Mouse (Mus musculus) erythroid progenitor cell, adult 5-6 weeks (primary cell): ENCODE data around the gene Brd7. TPM values are rescaled to one million over a fixed set of nuclear protein-coding genes. Genes with fewer than 3 reads are reported as not detected.

ENCODE experiments used
- ATAC-seq: replicated peaks from 2 replicates; pipeline ENCODE4 v1.8.0; 2016; ENCODE audit warnings: moderate number of reproducible peaks, mild to moderate bottlenecking, moderate TSS enrichment, inconsistent platforms; ENCODE audit not compliant: poor library complexity, low FRiP score, severe bottlenecking
- total RNA-seq, 2 experiments: library from RNA; stranded (forward) in 1 of 2; stranded (reverse) in 1 of 2; fragments of 150-400 nt in 1 of 2; fragments of 186-747, 209-891 nt in 1 of 2; gene quantifications; 2 replicates each; pipeline versions ENCODE4 v1.2.3 to v1.2.4; 2015 to 2017; ENCODE audit warnings: low replicate concordance in 2 of 2

Gene Brd7
- total RNA-seq, 2 experiments from 2014 or later, result 47.1 to 117 TPM

DNA sequence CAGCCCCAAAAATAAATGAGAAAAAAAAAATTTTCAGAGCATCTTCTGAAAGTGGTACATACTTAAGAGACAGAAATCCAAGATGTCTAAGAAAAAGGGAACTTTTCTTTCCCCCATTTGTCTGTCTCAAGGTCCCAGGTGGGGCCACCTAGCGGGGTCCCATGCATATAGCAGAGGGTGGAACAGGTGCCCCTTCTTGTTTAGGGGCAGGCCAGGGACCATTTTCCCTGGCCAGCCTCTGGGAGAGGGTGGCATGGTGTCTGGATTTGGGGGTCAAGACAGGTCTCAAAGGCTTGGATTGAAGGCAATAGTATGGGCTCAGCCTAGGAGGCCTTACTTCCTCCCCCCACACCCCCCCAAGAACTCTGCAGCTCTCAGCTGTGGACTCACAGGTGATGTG is 72.1 kb downstream of the Brd7 start:
- no peak for ATAC-seq

DNA sequence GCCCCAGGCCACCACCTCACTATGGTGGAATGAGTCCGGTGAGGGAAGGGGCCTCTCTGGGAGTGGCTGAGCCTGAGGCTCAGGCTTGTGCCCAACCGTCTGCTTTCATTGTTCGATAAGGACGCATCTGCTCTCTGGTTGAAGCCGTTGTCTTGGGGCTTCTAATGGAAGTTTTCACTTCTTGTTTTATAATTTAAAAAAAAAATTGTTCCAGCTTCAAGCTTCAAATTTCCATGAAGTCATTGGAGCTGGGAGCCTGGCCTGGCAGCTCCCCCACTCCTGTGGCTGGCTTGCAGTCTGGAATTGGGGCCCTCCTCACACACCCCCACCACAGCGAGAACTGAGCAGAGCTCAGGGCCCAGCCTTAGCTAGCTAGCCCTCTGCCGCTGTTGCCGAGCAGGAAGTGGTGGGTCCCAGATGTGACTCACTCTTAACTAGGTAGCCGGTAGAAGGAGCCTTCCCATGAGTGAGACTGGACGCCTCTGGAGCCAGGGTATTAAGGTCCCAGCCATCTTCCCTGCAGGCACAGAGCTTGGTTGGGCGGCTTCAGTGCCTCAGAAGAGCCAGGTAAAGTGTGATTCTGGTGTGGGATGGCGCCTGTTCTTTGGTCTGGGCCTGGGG is 73.3 kb downstream of the Brd7 start:
- peak; percentile 48 for ATAC-seq

- ATAC-seq, result no peak
Observed at GRCm38 (mm10) chr8:88286421-88286960, 75.5 kb downstream of the Brd7 start.

DNA sequence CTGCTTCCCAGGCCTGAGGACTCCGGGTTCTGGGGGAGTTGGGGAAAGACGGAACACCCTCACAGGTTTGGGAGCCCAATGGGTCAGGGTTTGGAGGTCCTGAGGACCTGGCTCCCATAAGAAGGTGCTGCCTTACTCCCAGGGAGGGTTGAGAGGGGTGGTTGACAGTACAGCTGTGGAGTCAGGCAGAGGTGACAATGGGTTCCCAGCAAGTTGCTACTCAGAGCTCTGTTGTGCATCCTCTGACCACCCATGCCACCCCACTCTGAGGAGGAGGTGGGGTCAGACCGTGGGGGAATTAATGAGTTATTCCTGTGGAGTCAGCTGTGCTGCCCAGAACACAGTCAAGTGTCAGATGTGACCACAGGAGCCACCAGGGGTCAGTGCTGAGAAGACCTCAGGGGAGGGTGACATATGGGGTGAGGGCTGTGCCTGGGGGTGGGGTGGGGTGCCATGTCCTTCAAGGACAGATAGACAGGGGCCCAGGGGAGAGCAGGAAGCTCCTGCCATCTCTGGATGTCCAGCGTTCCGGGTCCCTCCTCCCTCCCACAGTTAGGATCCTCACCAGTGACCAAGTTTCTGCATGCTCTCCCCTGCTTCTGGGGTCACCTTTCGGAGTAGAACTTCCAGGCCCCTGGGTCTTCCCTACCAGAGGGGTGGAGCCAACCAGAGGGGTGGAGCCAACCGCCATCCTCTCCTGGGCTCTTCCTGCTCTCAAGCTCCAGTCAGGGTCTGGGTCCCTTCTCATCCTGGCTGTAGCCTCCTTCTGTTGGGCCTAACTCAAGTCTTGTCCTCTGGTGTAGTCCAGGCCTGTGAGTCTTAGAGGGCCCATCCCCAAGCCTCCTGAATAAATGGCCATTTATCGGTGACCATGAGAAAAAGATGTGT is 76.3 kb downstream of the Brd7 start:
- no peak for ATAC-seq

DNA sequence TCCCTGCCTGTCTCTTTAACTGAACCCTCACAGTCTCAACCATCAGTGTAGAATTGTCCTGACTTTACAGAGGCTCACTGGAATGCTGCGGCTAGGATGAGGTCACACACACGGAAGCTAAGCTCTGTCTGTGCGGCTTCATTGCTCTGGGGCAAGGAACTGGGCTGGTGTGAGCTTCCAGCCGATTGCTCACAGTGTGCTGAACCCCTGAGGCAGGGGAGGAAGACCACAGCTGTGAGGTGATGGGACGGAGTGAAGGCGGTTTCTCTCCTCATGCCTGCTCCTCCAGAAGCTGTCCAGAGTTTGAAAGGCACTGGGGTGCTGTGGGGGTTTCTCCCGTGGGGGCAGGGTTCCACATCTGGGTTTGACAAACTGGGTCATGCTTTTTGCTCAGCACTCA is 77.3 kb downstream of the Brd7 start:
- no peak for ATAC-seq

- no peak for ATAC-seq
Observed at GRCm38 (mm10) chr8:88283243-88284115, 78.5 kb downstream of the Brd7 start.

- ATAC-seq, result no peak
Observed at GRCm38 (mm10) chr8:88282684-88283083, 79.3 kb downstream of the Brd7 start.

Other genes with a start within 250 kb of the Brd7 start
- 110 and 125 TPM in 2 replicates for gene Cnep1r1, start 243.4 kb downstream of the Brd7 start, total RNA-seq (2015; ENCODE audit: low replicate concordance)
- gene Cnep1r1, start 243.4 kb downstream of the Brd7 start, total RNA-seq (2017; ENCODE audit: low replicate concordance), result 26.4 and 36.3 TPM in 2 replicates
- 1.8 and 9.2 TPM in 2 replicates for gene Heatr3, start 224.3 kb downstream of the Brd7 start, total RNA-seq (2015; ENCODE audit: low replicate concordance)
- gene Heatr3, start 224.3 kb downstream of the Brd7 start, total RNA-seq (2017; ENCODE audit: low replicate concordance), result 1.6 and 11.4 TPM in 2 replicates
- 24.7 and 24.9 TPM in 2 replicates for gene Tent4b, start 163.0 kb downstream of the Brd7 start, total RNA-seq (2015; ENCODE audit: low replicate concordance)
- gene Tent4b, start 163.0 kb downstream of the Brd7 start, total RNA-seq (2017; ENCODE audit: low replicate concordance), result 24.1 and 30.5 TPM in 2 replicates
- 4.6 and 5.4 TPM in 2 replicates for gene Adcy7, start 89.8 kb downstream of the Brd7 start, total RNA-seq (2015; ENCODE audit: low replicate concordance)
- 2.4 and 6.3 TPM in 2 replicates for gene Adcy7, start 89.8 kb downstream of the Brd7 start, total RNA-seq (2017; ENCODE audit: low replicate concordance)
- not detected in 2 replicates for gene Nkd1, start 159.2 kb upstream of the Brd7 start, total RNA-seq (2015; ENCODE audit: low replicate concordance)
- gene Nkd1, start 159.2 kb upstream of the Brd7 start, total RNA-seq (2017; ENCODE audit: low replicate concordance), result not detected in 2 replicates